ENCODE assay signal across 11 mouse cellular contexts in the genomic region with DNA sequence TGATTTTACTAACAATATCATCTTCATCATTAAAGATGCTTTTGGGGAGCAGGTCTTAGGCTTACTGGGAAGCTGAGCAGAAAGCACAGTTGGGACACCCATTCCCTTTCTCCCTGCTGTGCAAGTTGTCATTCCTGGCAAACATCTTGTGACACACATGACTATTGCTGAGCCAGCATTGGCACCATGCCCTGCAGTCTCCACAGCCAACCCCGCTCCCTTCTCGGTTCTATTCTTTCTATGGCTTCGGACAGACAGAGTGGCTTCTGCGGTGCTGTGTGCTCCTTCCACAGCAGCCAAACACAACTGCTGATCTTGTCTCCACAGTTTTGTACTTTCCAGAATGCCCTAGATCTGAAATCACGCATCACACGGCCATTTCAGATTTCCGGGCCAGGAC.
DNase-seq lines count a peak whose midpoint lies in the region; ATAC-seq and TF ChIP-seq lines count a peak whose summit lies in the region.
"Had no signal": no experiment of that assay in that cellular context is flagged by ENCODE, and none has a peak within 500 bp of the region (broad histone marks: within the 10 kb centered on the region; RNA-seq: fewer than 3 reads in every experiment).

No protein-coding gene starts in this region.

- H3K36me3 ChIP-seq in stomach, postnatal 0 days (ENCODE audit: control insufficient read depth, insufficient read depth, low read length), result no peaks in the 10 kb centered on the region
- H3K36me3 ChIP-seq: liver, embryonic 15.5 days had no signal

- TF ChIP-seq EP300 in stomach, postnatal 0 days (optimal IDR thresholded peaks at IDR 0.05), result no peak

- no peaks in the 10 kb centered on the region for H3K27me3 ChIP-seq in cerebellum, adult 2 months (ENCODE audit: control insufficient read depth, insufficient read depth, low read length)
- no peaks in the 10 kb centered on the region for H3K27me3 ChIP-seq in stomach, postnatal 0 days (ENCODE audit: control insufficient read depth, insufficient read depth, low read length)

- 10% methylated on average over 7 of the region's 7 CpGs for WGBS in cerebellum, adult 2 months
- WGBS in stomach, postnatal 0 days, result 70% methylated on average over 7 of the region's 7 CpGs

- H3K4me1 ChIP-seq in cerebellum, adult 2 months (ENCODE audit: control insufficient read depth, insufficient read depth, low read length), result peaks cover 9% of the 10 kb centered on the region; the same call in 1 of the 2 replicates
- H3K4me1 ChIP-seq in stomach, postnatal 0 days (replicated peaks; ENCODE audit: control insufficient read depth, insufficient read depth), result no peaks in the 10 kb centered on the region; the same call in 1 of the 2 replicates
- H3K4me1 ChIP-seq: liver, embryonic 15.5 days had no signal

- H3K27ac ChIP-seq in cerebellum, adult 2 months (ENCODE audit: insufficient read depth, low read length), result no peak overlapping the region
- no peak overlapping the region for H3K27ac ChIP-seq in stomach, postnatal 0 days (replicated peaks)
- H3K27ac ChIP-seq: liver, embryonic 15.5 days had no signal

- H3K4me2 ChIP-seq in stomach, postnatal 0 days (replicated peaks; ENCODE audit: low read depth), result no peak overlapping the region
- H3K4me2 ChIP-seq: liver, embryonic 15.5 days had no signal

- H3K4me3 ChIP-seq in cerebellum, adult 2 months (replicated peaks; ENCODE audit: insufficient read depth, low read depth, low read length), result no peak overlapping the region
- H3K4me3 ChIP-seq in stomach, postnatal 0 days (ENCODE audit: low read depth, low read length), result no peak overlapping the region
- H3K4me3 ChIP-seq: liver, embryonic 15.5 days had no signal

- no peak for TF ChIP-seq POLR2A in cerebellum, adult 2 months (IDR thresholded peaks at IDR 0.05; ENCODE audit: borderline replicate concordance, insufficient read depth, low read length)

- ATAC-seq in activated CD4-positive, CD25-positive, alpha-beta regulatory T cell, adult 4 months, result no peak
- ATAC-seq in stomach, postnatal 0 days (ENCODE audit: low FRiP score, low TSS enrichment), result no peak
- ATAC-seq: intestine, embryonic 16.5 days; Patski had no signal

- no peak for TF ChIP-seq CTCF in cerebellum, adult 2 months (IDR thresholded peaks at IDR 0.05; ENCODE audit: borderline replicate concordance, insufficient read depth, low read depth, low read length)
- TF ChIP-seq CTCF in stomach, postnatal 0 days (IDR thresholded peaks at IDR 0.05; ENCODE audit: low read depth), result no peak

- H3K9me3 ChIP-seq in stomach, postnatal 0 days (ENCODE audit: control insufficient read depth, low read length), result no peaks in the 10 kb centered on the region
- H3K9me3 ChIP-seq: liver, embryonic 15.5 days had no signal

- DNase-seq in cerebellum, adult 2 months, result peak; percentile 19 to 42
- no peak for DNase-seq in cerebellum, adult 9-11 months
- DNase-seq in kidney, postnatal 36 days, result peak; percentile 40 to 62
- DNase-seq in kidney, adult 9 months, result no peak
- DNase-seq in brain, embryonic 18.5 days (ENCODE audit: low read depth, low spot score), result peak; percentile 22
- DNase-seq in layer of hippocampus, postnatal 36 days, result peak; percentile 45 to 59
- no peak for DNase-seq in stomach, postnatal 0 days (ENCODE audit: low spot score)

- H3K9ac ChIP-seq in stomach, postnatal 0 days (ENCODE audit: low read length), result no peak overlapping the region
- H3K9ac ChIP-seq: liver, embryonic 15.5 days had no signal

Comparison
In these comparisons a context has a peak if more than half of its experiments do, and no peak if none do; other contexts are left out.
1. DNase-seq: peak in cerebellum, adult 2 months (2 of 2), kidney, postnatal 36 days (2 of 2), brain, embryonic 18.5 days (single experiment) and layer of hippocampus, postnatal 36 days (2 of 2); none in cerebellum, adult 9-11 months (single experiment), kidney, adult 9 months (single experiment) and stomach, postnatal 0 days (single experiment).